Mouse (Mus musculus): ENCODE data around the gene Rpp14. TPM values are rescaled to one million over a fixed set of nuclear protein-coding genes. Genes with fewer than 3 reads are reported as not detected.

Gene Rpp14
- total and polyA plus RNA-seq, 2 experiments from 2014 or later = 43.8 to 47.7 TPM

DNA sequence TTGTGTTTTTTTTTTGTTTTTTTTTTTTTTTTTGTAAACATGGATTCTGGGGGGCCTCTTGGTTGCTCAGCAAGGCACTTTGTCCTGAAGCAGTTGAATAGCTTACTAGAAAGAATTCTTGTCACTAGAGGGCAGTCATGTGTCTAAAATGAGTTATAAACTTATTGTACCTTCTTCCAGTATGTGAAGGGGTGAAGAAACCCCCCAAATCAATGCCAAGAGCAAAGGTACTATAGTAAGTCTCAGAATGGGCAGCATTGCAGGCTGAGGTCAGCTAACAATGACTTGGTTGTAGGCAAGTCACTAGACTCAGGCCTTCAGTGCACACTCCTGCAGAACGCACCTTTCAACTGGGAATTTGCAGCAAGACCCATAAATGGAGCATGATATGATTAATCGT is 12.4 kb downstream of the Rpp14 start:
- ATAC-seq (peak; percentile 60), DNase-seq (peak; percentile 57)
- TF ChIP-seq CTCF (IDR thresholded peaks at IDR 0.05; ENCODE audit: low read depth) = peak; percentile 60
- Histone ChIP-seq H3K27ac (ENCODE audit: low read depth, low read length) (no peak overlapping the region), H3K9ac (no peak overlapping the region), H3K27me3 (ENCODE audit: insufficient read depth, low read length) (no peaks in the 10 kb centered on the region), H3K9me3 (ENCODE audit: low read length) (no peaks in the 10 kb centered on the region), H3K4me2 (ENCODE audit: low read depth) (no peak overlapping the region), H3K36me3 (ENCODE audit: insufficient read depth) (peaks cover 30% of the 10 kb centered on the region), H3K4me3 (ENCODE audit: low read depth, low read length) (no peak overlapping the region), H3K4me1 (ENCODE audit: insufficient read depth) (no peaks in the 10 kb centered on the region)
- WGBS = 97% methylated on average over 2 of the region's 2 CpGs

DNA sequence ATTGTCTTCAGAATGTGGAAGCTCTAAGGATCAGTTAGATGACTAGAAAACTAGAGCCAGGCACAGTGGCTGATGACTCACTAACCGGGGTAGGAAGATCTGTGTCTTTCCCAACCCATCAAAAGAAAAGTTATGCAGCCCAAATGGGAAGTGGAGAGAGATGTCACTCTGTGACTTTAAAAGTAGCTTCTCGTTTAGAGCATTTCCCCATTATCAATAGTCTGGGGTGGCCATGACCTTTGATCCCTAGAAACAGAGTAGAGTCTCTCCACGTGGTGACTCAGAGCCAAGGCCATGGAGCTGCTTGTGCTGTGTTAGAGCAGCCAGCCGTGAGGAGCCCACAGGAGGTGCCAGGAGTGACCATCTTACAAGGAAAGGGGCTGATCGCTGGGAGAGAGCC is 13.3 kb downstream of the Rpp14 start:
- WGBS = 36% methylated on average over 5 of the region's 5 CpGs
- no peak for DNase-seq
- no peak for ATAC-seq
- H3K4me1 ChIP-seq (ENCODE audit: insufficient read depth) = no peaks in the 10 kb centered on the region
- H3K27me3 ChIP-seq (ENCODE audit: insufficient read depth, low read length) = no peaks in the 10 kb centered on the region
- H3K4me3 ChIP-seq (ENCODE audit: low read depth, low read length) = no peak overlapping the region
- peaks cover 26% of the 10 kb centered on the region for H3K36me3 ChIP-seq (ENCODE audit: insufficient read depth)
- H3K27ac ChIP-seq (ENCODE audit: low read depth, low read length) = no peak overlapping the region
- no peaks in the 10 kb centered on the region for H3K9me3 ChIP-seq (ENCODE audit: low read length)
- H3K9ac ChIP-seq = no peak overlapping the region
- H3K4me2 ChIP-seq (ENCODE audit: low read depth) = no peak overlapping the region
- no peak for TF ChIP-seq CTCF (IDR thresholded peaks at IDR 0.05; ENCODE audit: low read depth)

DNA sequence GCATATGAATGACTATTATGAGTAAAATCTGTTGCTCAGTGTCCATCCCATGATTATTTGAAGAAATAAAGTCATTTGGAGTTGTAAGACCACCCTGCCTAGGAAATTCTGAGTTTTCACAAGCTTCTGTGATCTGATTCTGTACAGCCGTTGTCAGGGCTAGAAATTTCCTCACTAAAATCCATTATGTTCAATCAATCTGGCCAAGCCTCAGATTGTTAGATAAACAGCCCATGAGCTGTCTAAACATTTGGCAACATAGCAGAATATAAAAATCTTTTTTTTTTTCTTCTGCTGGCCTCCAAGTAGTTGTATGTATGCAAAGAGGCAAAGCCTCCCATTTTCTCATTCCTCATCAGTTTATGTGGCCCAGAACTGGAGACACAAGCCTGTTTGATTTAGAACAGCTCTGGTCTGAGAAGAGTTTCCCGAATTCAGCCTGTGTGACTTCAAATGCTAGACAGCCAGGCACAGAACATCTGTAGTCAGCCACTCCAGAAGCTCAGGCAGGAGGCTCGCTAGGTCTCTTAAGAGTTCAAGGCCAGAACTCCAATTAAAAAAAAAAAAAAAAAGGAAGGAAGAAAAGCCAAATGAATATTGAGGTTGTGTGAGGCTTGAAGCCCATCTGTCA is 14.9 kb downstream of the Rpp14 start:
- DNase-seq (peak; percentile 39), ATAC-seq (no peak)
- Histone ChIP-seq H3K9me3 (ENCODE audit: low read length) (no peaks in the 10 kb centered on the region), H3K9ac (no peak overlapping the region), H3K4me3 (ENCODE audit: low read depth, low read length) (no peak overlapping the region), H3K27ac (ENCODE audit: low read depth, low read length) (no peak overlapping the region), H3K36me3 (ENCODE audit: insufficient read depth) (peaks cover 11% of the 10 kb centered on the region), H3K4me2 (ENCODE audit: low read depth) (no peak overlapping the region), H3K4me1 (ENCODE audit: insufficient read depth) (peaks cover 9% of the 10 kb centered on the region; the same call in 1 of the 2 replicates), H3K27me3 (ENCODE audit: insufficient read depth, low read length) (no peaks in the 10 kb centered on the region)
- WGBS = 42% methylated on average over 3 of the region's 3 CpGs
- TF ChIP-seq CTCF (IDR thresholded peaks at IDR 0.05; ENCODE audit: low read depth) = no peak

DNA sequence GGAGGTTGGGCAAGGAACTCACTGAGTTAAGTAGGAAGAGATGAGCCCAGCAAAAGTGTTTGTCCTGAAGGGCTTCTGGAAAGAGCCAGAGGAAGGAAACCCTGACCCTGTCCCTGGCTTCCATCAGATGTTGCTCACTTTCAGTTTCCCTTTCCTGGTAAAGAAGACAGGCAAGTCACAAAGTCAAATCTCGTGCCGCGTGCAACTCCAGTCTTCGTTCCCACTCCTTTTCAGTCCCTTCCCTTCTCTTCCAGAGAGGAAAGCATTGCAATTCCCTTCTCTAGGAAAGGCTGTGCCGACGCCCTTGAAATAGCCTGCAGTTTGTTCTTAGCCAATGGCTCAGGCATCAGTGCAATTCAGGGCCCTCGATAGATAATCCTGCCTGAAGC is 15.4 kb downstream of the Rpp14 start:
- Histone ChIP-seq H3K36me3 (ENCODE audit: insufficient read depth) (peaks cover 6% of the 10 kb centered on the region; the same call in 1 of the 2 replicates), H3K4me1 (ENCODE audit: insufficient read depth) (peaks cover 9% of the 10 kb centered on the region; the same call in 1 of the 2 replicates), H3K27me3 (ENCODE audit: insufficient read depth, low read length) (no peaks in the 10 kb centered on the region), H3K4me2 (ENCODE audit: low read depth) (no peak overlapping the region), H3K4me3 (ENCODE audit: low read depth, low read length) (no peak overlapping the region), H3K9me3 (ENCODE audit: low read length) (no peaks in the 10 kb centered on the region), H3K9ac (no peak overlapping the region), H3K27ac (ENCODE audit: low read depth, low read length) (no peak overlapping the region)
- no peak for ATAC-seq
- TF ChIP-seq CTCF (IDR thresholded peaks at IDR 0.05; ENCODE audit: low read depth) = no peak
- 75% methylated on average over 7 of the region's 7 CpGs for WGBS
- DNase-seq = no peak

DNA sequence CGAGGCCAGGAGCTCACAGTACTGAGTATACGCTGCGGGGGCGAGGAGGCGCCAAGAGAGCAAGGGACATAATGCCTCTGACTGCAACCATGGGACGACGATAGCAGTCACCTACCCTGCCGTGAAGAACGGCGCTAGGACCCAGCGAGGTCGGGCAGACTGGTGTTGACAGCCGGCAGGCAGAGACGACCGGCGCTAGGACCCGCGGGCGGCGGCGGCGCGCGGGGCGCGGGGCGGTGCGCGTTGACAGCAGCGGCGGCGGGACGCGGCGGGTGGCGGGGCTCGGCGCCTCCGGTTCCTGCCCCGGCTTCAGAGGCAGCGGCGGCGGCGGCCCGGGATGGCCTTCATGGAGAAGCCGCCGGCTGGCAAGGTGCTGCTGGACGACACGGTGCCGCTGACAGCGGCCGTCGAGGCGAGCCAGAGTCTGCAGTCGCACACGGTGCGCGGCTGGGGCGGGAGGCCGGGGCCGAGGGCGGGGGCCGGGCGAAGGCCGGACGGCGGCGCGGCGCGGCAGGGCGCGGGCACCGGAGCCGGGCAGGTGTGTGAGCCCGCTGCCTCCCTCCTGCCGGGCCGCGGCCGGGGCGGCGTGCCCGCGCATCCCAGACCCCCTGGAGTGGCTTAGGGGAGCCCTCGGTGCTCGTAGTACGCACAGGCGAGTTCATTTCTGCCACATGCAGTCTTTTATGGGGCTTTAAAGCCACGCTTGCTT is 18.0 kb downstream of the Rpp14 start, which contains the start of gene Pxk:
Pxk (plus strand) TSS at position 234 of the 709 bp plus-strand sequence.
- no peak for TF ChIP-seq CTCF (IDR thresholded peaks at IDR 0.05; ENCODE audit: low read depth)
- ATAC-seq = peak; percentile 96
- Histone ChIP-seq H3K36me3 (ENCODE audit: insufficient read depth) (no peaks in the 10 kb centered on the region), H3K27me3 (ENCODE audit: insufficient read depth, low read length) (no peaks in the 10 kb centered on the region), H3K4me1 (ENCODE audit: insufficient read depth) (peaks cover 9% of the 10 kb centered on the region; the same call in 1 of the 2 replicates), H3K9ac (peak within 1 kb of the TSS; percentile 75), H3K27ac (ENCODE audit: low read depth, low read length) (peak within 1 kb of the TSS; percentile 84), H3K4me2 (ENCODE audit: low read depth) (peak within 1 kb of the TSS; percentile 64), H3K4me3 (ENCODE audit: low read depth, low read length) (peak within 1 kb of the TSS; percentile 86), H3K9me3 (ENCODE audit: low read length) (no peaks in the 10 kb centered on the region)
- DNase-seq = peak; percentile 89
- 1% methylated on average over 68 of the region's 89 CpGs for WGBS

DNA sequence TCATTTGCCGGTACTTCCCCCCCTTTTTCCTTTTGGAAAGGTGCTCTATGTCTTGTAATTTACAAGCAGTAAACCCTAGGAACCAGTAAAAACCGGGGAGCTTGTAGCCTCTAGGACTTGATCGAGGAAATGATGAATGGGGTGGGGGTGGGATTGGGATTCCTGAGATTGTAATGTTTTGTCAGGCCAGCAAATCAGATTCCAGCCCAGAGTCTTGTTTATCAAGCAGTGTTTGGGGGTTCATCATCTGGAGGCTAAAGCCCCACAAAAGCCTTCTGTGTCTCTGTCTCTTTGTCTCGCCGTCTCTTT is 18.5 kb downstream of the Rpp14 start:
- ATAC-seq (peak; percentile 28), DNase-seq (no peak)
- H3K9me3 ChIP-seq (ENCODE audit: low read length) = no peaks in the 10 kb centered on the region
- H3K27ac ChIP-seq (ENCODE audit: low read depth, low read length) = peak overlapping the region; percentile 84
- H3K9ac ChIP-seq = peak overlapping the region; percentile 75
- 2% methylated on average over 5 of the region's 5 CpGs for WGBS
- peaks cover 9% of the 10 kb centered on the region; the same call in 1 of the 2 replicates for H3K4me1 ChIP-seq (ENCODE audit: insufficient read depth)
- H3K4me2 ChIP-seq (ENCODE audit: low read depth) = peak overlapping the region; percentile 64
- no peaks in the 10 kb centered on the region for H3K36me3 ChIP-seq (ENCODE audit: insufficient read depth)
- H3K27me3 ChIP-seq (ENCODE audit: insufficient read depth, low read length) = no peaks in the 10 kb centered on the region
- TF ChIP-seq CTCF (IDR thresholded peaks at IDR 0.05; ENCODE audit: low read depth) = no peak
- H3K4me3 ChIP-seq (ENCODE audit: low read depth, low read length) = peak overlapping the region; percentile 86

DNA sequence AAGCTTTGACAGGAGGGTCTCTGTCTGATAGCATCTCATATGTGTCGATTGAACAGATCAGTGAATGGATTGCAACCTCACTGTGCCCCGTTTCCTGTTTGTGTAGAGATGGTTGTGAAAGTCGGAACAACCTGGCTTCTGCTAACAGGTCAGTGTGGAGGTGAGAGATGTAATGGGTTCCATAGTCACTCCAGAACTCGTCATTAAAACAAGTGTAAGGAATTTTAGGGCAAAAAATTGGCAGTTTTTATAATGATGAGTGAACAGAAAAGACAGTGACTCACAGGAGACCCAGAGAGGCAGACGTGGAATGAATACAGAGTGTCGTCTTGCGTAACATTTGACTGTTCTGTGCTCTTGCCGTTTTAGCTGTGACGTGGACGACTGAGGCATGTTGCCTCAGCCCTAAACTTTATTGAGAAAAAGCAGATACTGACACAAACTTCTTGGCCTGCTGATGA is 19.4 kb downstream of the Rpp14 start:
- WGBS = 63% methylated on average over 10 of the region's 10 CpGs
- Histone ChIP-seq H3K4me3 (ENCODE audit: low read depth, low read length) (peak overlapping the region; percentile 86), H3K27ac (ENCODE audit: low read depth, low read length) (no peak overlapping the region), H3K4me2 (ENCODE audit: low read depth) (peak overlapping the region; percentile 64), H3K9ac (0 out of 2 replicates have a peak overlapping the region, but pooled peaks have one; percentile 75), H3K27me3 (ENCODE audit: insufficient read depth, low read length) (no peaks in the 10 kb centered on the region), H3K9me3 (ENCODE audit: low read length) (no peaks in the 10 kb centered on the region), H3K4me1 (ENCODE audit: insufficient read depth) (peaks cover 9% of the 10 kb centered on the region; the same call in 1 of the 2 replicates), H3K36me3 (ENCODE audit: insufficient read depth) (no peaks in the 10 kb centered on the region)
- TF ChIP-seq CTCF (IDR thresholded peaks at IDR 0.05; ENCODE audit: low read depth) = no peak
- no peak for ATAC-seq
- no peak for DNase-seq

Data from forebrain, postnatal 0 days (tissue).